Mouse (Mus musculus): ENCODE measurements around the gene Ttll8. TPM values are rescaled to one million over a fixed set of nuclear protein-coding genes. Genes with fewer than 3 reads are reported as not detected.

Gene Ttll8
- polyA plus RNA-seq, 1 experiment from 2014 or later, result 0.16 TPM

GRCm38 (mm10) chr15:88844966-88845365 is 109.3 kb downstream of the Ttll8 start:
- H3K36me3 ChIP-seq (ENCODE audit: control insufficient read depth, insufficient read depth, low read length), result no peaks in the 10 kb centered on the region
- no peak for ATAC-seq
- no peaks in the 10 kb centered on the region for H3K9me3 ChIP-seq (replicated peaks; ENCODE audit: control insufficient read depth, low read length, poor library complexity, severe bottlenecking)
- no peak overlapping the region for H3K27ac ChIP-seq (ENCODE audit: low read length)
- peaks cover under 1% of the 10 kb centered on the region; the same call in 1 of the 2 replicates for H3K4me1 ChIP-seq (ENCODE audit: control insufficient read depth, insufficient read depth, low read length)
- 93% methylated on average over 7 of the region's 7 CpGs for WGBS
- no peaks in the 10 kb centered on the region for H3K27me3 ChIP-seq (ENCODE audit: control insufficient read depth, insufficient read depth, low read depth, low read length)
- no peak overlapping the region for H3K4me3 ChIP-seq (ENCODE audit: low read depth, low read length)
- H3K9ac ChIP-seq (ENCODE audit: low read depth, low read length), result no peak overlapping the region
- no peak overlapping the region for H3K4me2 ChIP-seq (ENCODE audit: low read length)

DNA sequence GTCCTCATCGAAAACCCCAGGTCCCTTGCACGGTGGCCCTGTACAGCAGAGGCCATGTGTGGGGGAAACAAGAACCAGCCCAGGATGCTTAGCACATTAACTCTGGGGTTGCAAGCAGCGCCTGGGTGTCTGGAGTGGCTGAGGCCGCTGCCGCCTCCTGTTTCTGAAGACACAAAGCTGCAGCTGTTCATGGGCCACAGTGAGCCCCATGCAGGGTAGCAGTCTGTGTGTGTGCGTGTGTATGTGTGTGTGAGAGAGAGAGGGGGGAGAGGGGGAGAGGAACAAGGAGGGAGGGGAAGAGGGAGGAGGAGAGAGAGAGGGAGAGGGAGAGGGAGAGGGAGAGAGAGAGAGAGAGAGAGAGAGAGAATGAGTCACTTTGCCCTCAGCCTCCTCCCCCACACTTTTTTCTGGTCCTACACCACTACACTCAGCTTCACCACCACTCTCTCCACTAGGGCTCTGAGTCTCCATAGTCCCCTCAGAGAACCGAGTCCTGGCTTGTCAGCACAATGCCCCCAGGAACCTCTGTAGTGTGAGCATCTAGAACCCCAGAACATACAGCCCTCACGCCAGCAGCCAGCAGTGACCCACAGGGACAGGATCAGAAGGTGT is 110.6 kb downstream of the Ttll8 start:
- Histone ChIP-seq H3K4me1 (ENCODE audit: control insufficient read depth, insufficient read depth, low read length) (peaks cover 9% of the 10 kb centered on the region; the same call in 1 of the 2 replicates), H3K27me3 (ENCODE audit: control insufficient read depth, insufficient read depth, low read depth, low read length) (no peaks in the 10 kb centered on the region), H3K9me3 (replicated peaks; ENCODE audit: control insufficient read depth, low read length, poor library complexity, severe bottlenecking) (no peaks in the 10 kb centered on the region), H3K9ac (ENCODE audit: low read depth, low read length) (no peak overlapping the region), H3K36me3 (ENCODE audit: control insufficient read depth, insufficient read depth, low read length) (no peaks in the 10 kb centered on the region), H3K4me3 (ENCODE audit: low read depth, low read length) (no peak overlapping the region), H3K27ac (ENCODE audit: low read length) (no peak overlapping the region), H3K4me2 (ENCODE audit: low read length) (no peak overlapping the region)
- no peak for ATAC-seq
- 47% methylated on average over 8 of the region's 8 CpGs for WGBS

GRCm38 (mm10) chr15:88842300-88842673 is 111.9 kb downstream of the Ttll8 start:
- H3K27ac ChIP-seq (ENCODE audit: low read length), result no peak overlapping the region
- ATAC-seq, result no peak
- H3K9me3 ChIP-seq (replicated peaks; ENCODE audit: control insufficient read depth, low read length, poor library complexity, severe bottlenecking), result no peaks in the 10 kb centered on the region

DNA sequence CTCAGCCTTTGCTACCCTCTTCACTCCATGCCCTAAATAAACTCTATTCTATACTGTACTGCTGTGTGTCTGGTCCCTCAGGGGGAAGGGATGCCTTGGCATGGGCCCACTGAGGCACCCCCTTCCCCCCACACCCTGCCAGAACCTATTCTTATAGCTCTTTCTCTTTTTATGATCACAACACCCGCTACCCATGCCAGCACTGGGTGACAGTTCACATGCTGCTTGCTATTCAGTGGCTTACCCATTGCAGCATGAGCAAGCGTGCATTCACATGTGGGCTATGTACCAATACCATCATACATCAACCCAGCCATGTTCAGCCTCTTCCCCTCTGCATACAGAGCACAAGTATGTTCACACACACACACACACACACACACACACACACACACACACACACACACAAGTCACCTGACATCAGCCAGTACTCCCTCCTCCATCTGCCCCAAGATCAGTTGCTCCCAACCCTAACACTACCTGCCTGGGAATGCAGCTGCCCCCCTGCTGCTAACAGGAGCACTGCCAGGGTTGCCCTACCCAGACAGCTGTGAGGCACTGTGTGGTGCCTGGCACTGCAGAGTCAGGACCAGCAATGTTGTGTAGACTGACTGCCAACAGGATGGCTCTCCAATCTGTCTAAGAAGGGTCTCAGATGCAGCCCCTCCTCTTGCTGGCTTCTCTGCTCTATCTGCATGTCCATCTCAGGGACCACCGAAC is 112.5 kb downstream of the Ttll8 start:
- no peak overlapping the region for H3K9ac ChIP-seq (ENCODE audit: low read depth, low read length)
- no peak for ATAC-seq
- 80% methylated on average over 3 of the region's 3 CpGs for WGBS

More at GRCm38 (mm10) chr15:88842300-88842673, 111.9 kb downstream of the Ttll8 start:
- Histone ChIP-seq H3K4me3 (ENCODE audit: low read depth, low read length) (no peak overlapping the region), H3K4me1 (ENCODE audit: control insufficient read depth, insufficient read depth, low read length) (peaks cover 15% of the 10 kb centered on the region; the same call in 1 of the 2 replicates), H3K4me2 (ENCODE audit: low read length) (no peak overlapping the region), H3K9ac (ENCODE audit: low read depth, low read length) (no peak overlapping the region), H3K27me3 (ENCODE audit: control insufficient read depth, insufficient read depth, low read depth, low read length) (no peaks in the 10 kb centered on the region), H3K36me3 (ENCODE audit: control insufficient read depth, insufficient read depth, low read length) (no peaks in the 10 kb centered on the region)
- 78% methylated on average over 3 of the region's 3 CpGs for WGBS

GRCm38 (mm10) chr15:88841160-88841559 is 113.1 kb downstream of the Ttll8 start:
- Histone ChIP-seq H3K4me3 (ENCODE audit: low read depth, low read length) (no peak overlapping the region), H3K4me2 (ENCODE audit: low read length) (no peak overlapping the region), H3K36me3 (ENCODE audit: control insufficient read depth, insufficient read depth, low read length) (no peaks in the 10 kb centered on the region), H3K4me1 (ENCODE audit: control insufficient read depth, insufficient read depth, low read length) (peaks cover 20% of the 10 kb centered on the region), H3K9me3 (replicated peaks; ENCODE audit: control insufficient read depth, low read length, poor library complexity, severe bottlenecking) (no peaks in the 10 kb centered on the region), H3K9ac (ENCODE audit: low read depth, low read length) (no peak overlapping the region), H3K27ac (ENCODE audit: low read length) (no peak overlapping the region), H3K27me3 (ENCODE audit: control insufficient read depth, insufficient read depth, low read depth, low read length) (no peaks in the 10 kb centered on the region)
- 94% methylated on average over 2 of the region's 2 CpGs for WGBS
- no peak for ATAC-seq

More for the DNA sequence above, 112.5 kb downstream of the Ttll8 start:
- H3K4me3 ChIP-seq (ENCODE audit: low read depth, low read length), result no peak overlapping the region
- no peaks in the 10 kb centered on the region for H3K36me3 ChIP-seq (ENCODE audit: control insufficient read depth, insufficient read depth, low read length)
- H3K27me3 ChIP-seq (ENCODE audit: control insufficient read depth, insufficient read depth, low read depth, low read length), result no peaks in the 10 kb centered on the region
- H3K4me1 ChIP-seq (ENCODE audit: control insufficient read depth, insufficient read depth, low read length), result peaks cover 18% of the 10 kb centered on the region
- H3K9me3 ChIP-seq (replicated peaks; ENCODE audit: control insufficient read depth, low read length, poor library complexity, severe bottlenecking), result no peaks in the 10 kb centered on the region
- no peak overlapping the region for H3K4me2 ChIP-seq (ENCODE audit: low read length)
- H3K27ac ChIP-seq (ENCODE audit: low read length), result no peak overlapping the region

Other genes starting within 250 kb of the Ttll8 start
- gene Brd1, start 220.2 kb downstream of the Ttll8 start, polyA plus RNA-seq (2015; fragmentation: Nextera tagmentation; extraction: Ambion mirVana), result 15.5 and 20.7 TPM in 2 replicates
- gene Zbed4, start 202.8 kb downstream of the Ttll8 start, polyA plus RNA-seq (2015; fragmentation: Nextera tagmentation; extraction: Ambion mirVana), result 14.2 and 18.5 TPM in 2 replicates
- 7.8 and 9.4 TPM in 2 replicates for gene Alg12, start 135.1 kb downstream of the Ttll8 start, polyA plus RNA-seq (2015; fragmentation: Nextera tagmentation; extraction: Ambion mirVana)
- gene Creld2, start 134.8 kb downstream of the Ttll8 start, polyA plus RNA-seq (2015; fragmentation: Nextera tagmentation; extraction: Ambion mirVana), result 60.6 and 66.4 TPM in 2 replicates
- 64.7 and 67.5 TPM in 2 replicates for gene Pim3, start 92.2 kb downstream of the Ttll8 start, polyA plus RNA-seq (2015; fragmentation: Nextera tagmentation; extraction: Ambion mirVana)
- 21.0 and 31.5 TPM in 2 replicates for gene Mlc1, start 24.6 kb upstream of the Ttll8 start, polyA plus RNA-seq (2015; fragmentation: Nextera tagmentation; extraction: Ambion mirVana)
- gene Mov10l1, start 28.5 kb upstream of the Ttll8 start, polyA plus RNA-seq (2015; fragmentation: Nextera tagmentation; extraction: Ambion mirVana), result not detected in 2 replicates
- 7.5 and 9.5 TPM in 2 replicates for gene Panx2, start 105.3 kb upstream of the Ttll8 start, polyA plus RNA-seq (2015; fragmentation: Nextera tagmentation; extraction: Ambion mirVana)
- gene Trabd, start 120.7 kb upstream of the Ttll8 start, polyA plus RNA-seq (2015; fragmentation: Nextera tagmentation; extraction: Ambion mirVana), result 36.8 and 39.9 TPM in 2 replicates
- gene Selenoo, start 134.7 kb upstream of the Ttll8 start, polyA plus RNA-seq (2015; fragmentation: Nextera tagmentation; extraction: Ambion mirVana), result 17.8 and 19.1 TPM in 2 replicates
- gene Tubgcp6, start 168.7 kb upstream of the Ttll8 start, polyA plus RNA-seq (2015; fragmentation: Nextera tagmentation; extraction: Ambion mirVana), result 18.5 and 19.1 TPM in 2 replicates
- 30.6 and 31.0 TPM in 2 replicates for gene Hdac10, start 174.3 kb upstream of the Ttll8 start, polyA plus RNA-seq (2015; fragmentation: Nextera tagmentation; extraction: Ambion mirVana)
- 3.0 and 4.4 TPM in 2 replicates for gene Mapk12, start 186.3 kb upstream of the Ttll8 start, polyA plus RNA-seq (2015; fragmentation: Nextera tagmentation; extraction: Ambion mirVana)
- 29.0 and 32.6 TPM in 2 replicates for gene Mapk11, start 195.2 kb upstream of the Ttll8 start, polyA plus RNA-seq (2015; fragmentation: Nextera tagmentation; extraction: Ambion mirVana)
- 90.1 and 92.1 TPM in 2 replicates for gene Plxnb2, start 226.4 kb upstream of the Ttll8 start, polyA plus RNA-seq (2015; fragmentation: Nextera tagmentation; extraction: Ambion mirVana)
- gene Dennd6b, start 242.1 kb upstream of the Ttll8 start, polyA plus RNA-seq (2015; fragmentation: Nextera tagmentation; extraction: Ambion mirVana), result 120 and 124 TPM in 2 replicates